Mouse (Mus musculus) kidney, adult 9 months (tissue): ENCODE results near the gene Ppt1.
"Not testable (repeated sequence)": the region's sequence is repeated elsewhere in the genome, so short reads cannot be mapped to it uniquely, and the experiment has no call there.

Source experiments
- DNase-seq: peaks from one replicate; pipeline ENCODE4 v3.0.0; 2022

Gene Ppt1

DNA sequence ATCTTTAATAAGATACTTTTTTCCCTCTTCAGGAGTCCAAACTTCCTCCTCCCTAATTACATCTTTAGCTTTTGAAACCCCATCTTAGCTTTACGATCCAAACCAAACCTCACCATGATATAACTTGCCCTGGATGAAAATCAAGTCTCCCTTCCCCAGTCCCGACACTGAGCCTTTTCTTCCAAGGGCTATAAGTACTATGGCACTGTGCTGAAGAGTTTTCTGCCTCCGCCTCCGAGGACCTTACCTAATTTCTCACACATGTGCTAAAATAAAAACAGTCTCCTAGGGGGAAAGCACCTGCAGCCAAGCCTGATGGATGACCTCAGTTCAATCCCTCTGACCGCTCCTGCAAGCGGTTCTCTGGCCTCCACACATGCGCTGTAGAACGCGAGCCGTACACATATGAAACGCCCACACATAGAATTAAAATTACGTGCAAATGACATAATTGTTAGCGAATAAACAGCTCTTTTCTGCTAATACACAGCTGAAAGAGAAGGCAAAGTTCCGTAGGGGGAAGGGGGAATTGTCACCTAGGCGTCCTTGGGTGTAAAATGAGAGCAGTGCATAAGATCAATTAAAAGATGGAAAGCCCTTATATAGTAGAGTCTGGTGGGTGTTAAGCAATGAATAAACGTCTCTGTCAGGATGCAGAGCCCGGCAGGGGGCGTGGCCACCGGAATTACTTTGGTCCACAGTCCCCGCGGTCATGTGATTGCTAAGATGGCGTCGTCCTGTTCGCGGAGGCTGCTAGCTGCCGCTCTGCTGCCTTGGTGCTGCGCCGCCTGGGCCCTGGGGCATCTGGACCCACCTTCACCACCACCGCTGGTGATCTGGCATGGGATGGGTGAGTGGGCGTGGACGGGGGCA, at the start of gene Ppt1:
Gene Ppt1 (plus strand): TSS at position 713 of the 873 bp plus-strand sequence.
- DNase-seq = peak; percentile 90

DNA sequence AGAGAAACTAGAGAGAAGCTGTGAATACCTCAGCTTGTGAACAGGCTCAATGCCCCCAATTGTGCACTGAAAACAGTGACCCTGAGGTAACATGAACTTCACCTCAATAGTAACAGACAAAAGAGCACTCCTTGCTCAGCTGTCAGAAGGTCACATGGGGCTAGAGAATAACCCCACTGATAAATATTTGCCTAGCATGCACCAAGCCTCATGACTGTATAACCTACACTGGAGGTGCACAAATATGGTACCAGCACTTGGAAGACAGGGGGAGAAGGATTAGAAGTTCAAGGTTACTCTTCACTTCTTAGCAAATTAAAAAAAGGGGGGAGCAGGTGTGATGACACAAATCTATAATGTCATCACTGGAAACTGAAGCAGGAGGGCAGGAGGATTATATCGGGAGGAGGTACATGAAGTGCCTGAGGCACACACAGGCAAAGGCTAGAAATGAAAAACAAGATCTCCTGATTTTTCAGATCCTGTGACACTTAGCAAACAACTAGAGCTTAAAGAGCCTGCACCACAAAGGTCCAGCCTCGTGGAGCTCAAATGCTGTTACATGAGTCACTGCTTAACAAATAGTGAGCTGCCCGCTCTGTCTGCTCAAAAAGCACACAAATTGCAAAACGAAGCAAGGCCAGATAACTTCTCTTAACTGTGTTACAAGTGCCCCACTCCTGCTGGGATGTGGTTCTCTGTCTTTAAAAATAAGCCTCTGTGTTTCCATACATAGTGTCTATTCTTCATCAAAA, 46.5 kb upstream of the Ppt1 start:
- DNase-seq = no peak

DNA sequence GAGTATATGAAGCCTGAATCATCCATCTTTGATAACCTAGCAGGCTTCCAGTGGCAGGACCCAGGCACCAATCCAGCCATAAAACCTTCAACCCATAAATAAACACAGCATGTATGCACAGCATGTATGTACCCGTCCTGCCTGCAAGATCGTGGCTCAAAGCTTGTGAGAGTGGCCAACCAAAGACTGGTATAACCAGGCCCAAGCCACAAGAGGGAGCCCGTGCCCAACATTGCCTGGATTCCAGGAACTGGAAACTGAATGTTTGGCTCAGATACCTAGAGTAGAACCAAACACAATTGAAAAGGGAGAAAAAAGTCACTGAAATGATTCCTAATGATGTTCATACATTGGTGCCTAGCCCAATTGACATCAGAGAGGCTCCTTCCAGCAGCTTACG, 27.9 kb upstream of the Ppt1 start:
- peak; percentile 65 for DNase-seq

DNA sequence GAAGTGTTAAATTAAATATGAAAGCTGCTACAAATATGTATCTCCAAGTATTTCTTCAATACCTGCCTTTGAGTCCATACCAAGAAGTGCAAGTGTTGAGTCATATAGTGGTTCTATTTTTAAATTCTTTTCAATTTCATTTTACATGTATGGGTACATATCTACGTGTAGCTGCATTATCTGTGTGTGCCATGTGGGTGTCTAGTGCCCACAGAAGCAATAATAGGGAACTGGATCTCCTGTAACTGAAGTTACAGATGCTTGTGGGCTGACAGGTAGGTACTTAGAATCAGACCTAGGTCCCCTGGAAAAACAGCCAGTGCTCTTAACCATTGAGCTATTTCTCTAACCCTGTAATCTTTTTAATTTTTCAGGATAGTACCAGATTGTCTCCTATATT, 24.9 kb upstream of the Ppt1 start:
- no peak for DNase-seq

DNA sequence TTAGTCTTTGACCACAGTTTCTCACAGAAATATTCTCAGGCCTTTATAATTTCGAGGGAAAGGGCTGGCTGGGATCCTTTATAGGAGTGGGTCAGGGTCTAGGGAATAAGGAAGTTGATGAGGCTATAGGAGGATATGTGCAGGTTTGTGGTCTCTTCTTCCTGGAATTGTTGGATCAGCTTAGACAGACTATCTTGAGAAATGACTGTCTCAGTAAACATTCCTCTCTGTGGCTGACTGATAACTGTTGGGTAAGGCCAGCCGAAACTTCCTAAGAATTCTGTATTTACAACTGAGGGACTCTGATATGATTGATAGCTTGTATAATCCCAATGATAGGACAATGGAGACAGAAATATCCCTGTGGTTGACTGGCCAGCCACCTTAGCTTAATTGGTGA, 24.2 kb upstream of the Ppt1 start:
- no peak for DNase-seq

DNA sequence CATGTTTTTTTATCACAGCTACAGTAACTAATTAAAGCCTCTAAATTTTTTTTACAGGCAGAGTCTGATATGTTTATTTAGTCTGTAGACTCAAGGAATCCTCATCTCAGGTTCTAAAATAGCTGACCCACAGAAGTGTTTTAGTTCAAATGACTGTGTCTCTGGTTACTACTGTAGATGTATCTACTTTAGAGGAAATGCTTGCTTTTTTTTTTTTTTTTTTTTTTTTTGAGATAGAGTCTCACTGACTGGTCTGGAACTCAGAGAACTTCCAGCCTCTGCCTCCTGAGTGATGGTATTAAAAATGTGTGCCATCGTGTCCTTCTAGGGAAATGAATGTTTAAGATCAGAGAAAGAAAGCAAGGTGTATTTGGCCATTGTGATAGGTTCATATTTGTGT, 19.8 kb upstream of the Ppt1 start:
- DNase-seq = no peak

DNA sequence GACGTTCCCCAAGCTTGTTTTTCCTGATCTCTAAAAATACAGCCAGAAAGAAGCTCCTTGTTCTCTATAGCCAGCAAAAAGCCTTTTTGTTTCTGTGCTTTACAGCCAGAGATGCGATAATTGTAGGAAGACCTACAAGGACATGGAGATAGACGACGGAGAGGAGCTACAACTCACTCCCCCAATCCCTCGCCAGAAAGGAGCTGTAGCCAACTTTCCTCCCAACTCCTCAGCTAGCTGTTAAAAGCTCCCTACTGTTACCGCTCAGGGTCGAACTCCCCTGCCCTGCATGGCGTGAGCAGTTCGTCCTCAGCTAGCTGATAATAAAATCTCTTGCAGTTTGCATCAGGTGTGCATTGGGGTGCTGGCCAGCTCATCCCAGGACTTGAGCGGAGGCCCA, 15.1 kb upstream of the Ppt1 start:
- not testable (repeated sequence) for DNase-seq

DNA sequence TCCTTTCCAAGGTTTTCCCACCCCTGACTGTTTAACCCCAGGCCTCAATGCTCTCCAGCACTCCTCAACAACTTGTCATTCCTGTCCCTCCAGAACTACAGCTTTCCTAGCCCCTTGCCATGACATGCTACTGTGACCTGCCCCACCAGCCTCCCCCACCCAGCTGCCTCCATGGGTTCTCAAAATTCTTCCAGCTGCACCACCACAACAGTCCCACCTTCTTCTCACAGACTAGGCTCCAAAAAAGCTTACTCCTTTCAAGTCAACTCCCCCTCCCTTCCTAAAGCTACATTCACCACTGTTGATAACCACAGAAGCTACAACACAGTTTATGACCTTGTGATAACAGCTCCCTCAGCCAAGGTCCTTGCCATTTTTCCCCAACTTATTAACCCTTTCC, 8.4 kb upstream of the Ppt1 start:
- DNase-seq = no peak

DNA sequence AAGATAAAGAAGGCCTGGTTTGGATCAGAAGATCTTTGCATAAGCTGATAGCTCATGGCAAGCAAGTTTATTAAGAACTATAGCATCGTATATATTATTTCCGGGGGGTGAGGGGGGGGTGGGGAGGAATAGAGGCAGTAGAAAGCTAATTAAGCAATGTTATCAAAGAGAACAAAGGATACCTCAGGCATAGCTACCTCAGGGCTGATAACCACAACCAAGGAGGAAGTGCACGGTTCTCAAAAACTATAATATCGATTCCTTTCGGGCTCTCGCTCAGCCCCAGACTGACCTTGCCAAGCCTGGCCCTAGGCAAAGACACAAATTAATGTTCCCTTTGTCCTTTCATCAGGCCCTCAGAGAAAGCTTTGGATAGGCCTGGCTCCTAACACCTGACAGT, 6.7 kb upstream of the Ppt1 start:
- DNase-seq = no peak

DNA sequence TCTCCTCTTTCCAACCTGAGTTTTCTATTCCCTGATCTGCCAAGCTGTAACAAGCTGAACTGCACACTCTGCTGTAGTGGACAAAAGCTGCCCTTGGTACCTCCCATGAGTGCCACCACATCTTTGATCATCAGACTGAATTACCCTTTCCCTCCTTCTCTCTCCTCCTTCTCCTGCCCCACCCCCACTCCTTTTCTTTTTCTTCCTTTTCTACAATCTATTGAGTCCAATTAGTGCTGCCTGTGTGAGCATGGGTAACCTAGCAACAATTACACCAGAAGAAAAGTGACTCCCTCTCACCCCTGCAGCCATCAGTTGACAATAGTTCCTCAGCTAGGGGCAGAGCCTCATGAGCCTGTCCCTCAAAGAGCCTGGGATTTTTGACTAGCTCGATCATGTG, 4.2 kb upstream of the Ppt1 start:
- no peak for DNase-seq

DNA sequence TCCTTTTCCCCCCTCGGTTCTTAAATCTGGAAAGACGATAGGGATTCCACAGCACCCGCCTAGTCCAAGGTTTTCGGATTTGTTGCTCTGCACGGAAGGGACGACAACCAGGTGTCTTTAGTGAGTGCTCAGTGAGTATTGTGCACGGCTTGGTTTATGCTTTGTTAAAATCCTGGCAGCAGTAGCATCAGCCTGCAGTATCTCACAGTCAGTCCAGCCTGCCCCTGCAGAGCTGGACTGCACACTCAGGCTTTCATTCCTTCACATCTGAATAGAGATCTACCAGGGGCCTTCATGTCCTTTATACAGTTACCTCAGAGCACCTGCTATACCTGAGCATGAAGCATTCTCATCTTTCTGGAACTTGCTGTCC, 347 bp downstream of the Ppt1 start:
- no peak for DNase-seq

DNA sequence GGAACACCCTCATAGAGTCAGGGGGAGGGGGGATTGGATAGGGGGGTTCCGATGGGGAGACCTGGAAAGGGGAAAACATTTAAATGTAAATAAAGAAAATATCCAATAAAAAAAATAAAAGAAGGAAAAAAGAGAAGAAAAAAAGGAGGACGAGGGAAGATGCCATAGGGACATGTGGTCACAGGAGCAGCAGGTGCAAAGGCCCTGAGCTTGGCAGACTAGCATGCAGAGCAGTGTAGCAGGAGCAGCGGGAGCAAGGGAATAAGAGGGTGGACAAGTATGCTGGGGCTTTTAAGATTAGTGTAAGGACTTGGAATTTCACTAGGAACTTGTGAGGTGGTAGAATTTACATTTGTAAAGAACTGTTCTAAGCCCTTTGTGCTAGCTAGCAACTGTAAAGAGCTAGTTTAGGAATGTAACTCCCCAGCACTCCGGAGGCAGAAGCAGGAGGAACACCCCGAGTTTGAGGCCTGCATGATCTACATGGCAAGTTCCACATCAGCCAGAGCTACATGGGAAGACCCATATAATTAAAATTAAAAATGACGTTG, 1.2 kb downstream of the Ppt1 start:
- no peak for DNase-seq

DNA sequence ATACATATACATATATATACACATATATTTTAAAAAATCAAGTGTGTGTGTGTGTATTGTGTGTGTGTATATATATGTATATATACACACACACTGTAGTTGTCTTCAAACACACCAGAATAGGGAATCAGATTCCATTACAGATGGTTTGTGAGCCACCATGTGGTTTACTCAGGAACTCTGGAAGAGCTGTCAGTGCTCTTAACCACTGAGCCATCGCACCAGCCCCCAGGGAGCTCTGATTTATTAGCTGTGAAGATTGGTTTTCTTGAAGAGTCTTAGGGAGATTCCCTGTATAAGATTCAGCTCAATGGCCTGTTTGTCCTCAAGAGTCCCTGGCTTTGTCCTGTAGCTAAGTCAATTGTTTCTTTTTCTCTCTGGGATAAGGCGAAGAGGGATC, 2.0 kb downstream of the Ppt1 start:
- DNase-seq = no peak

DNA sequence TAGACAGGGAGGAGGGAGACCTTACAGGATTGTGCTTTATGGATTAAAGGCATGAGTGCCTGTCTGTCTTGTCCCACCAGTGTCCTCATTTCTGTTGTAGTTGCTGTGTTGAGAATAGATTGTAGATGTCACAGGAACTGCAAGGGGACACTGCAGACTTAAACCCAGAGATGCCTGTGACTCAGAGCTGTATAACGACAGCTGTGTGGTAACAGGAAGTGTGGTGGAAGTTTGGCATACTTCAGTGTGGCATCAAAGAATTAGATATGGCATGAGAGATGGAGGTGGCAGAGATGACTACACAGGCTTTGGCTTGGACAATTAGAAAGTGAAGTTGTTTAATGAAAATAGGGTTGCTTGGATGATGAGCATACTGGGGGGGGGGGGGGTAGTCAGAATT, 2.4 kb downstream of the Ppt1 start:
- DNase-seq = no peak

DNA sequence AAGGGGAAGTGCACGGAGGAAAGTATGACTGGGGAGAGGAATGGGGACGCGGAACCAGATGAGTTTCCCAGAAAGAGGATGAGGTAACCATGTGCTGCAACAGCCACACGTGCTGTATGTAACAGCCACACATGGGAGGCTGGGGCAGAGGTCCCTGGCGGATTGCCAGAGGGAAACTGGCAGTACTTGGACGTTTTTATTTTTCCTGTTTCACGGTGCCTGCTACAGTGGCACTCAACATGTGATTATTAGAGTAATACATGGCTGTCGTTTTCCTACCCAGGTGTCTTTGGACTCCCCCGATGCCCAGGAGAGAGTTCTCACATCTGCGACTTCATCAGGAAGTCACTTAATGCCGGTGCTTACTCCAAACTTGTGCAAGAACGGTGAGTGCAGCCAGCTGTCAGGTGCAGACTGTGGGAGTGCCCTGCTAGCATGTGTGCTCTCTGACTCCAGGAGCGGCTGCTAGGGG, 12.1 kb downstream of the Ppt1 start:
- peak; percentile 22 for DNase-seq

DNA sequence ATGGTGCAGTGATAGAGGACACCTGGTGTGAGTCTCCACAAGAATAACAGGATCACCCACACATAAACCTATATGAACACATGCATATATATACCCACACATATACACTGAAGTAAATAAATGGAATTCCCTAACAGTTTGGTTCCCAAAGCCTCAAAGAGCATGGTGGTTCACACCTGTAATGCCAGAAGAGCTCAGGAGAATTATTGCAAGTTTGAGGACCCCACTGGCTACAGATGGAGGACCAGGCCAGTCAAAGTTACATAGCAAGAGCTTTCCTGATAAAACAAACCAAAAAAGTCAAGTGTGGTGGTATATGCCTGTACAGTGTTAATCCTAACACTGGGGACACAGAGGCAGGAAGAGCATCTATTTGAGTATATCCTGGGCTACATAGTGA, 15.5 kb downstream of the Ppt1 start:
- DNase-seq = no peak

DNA sequence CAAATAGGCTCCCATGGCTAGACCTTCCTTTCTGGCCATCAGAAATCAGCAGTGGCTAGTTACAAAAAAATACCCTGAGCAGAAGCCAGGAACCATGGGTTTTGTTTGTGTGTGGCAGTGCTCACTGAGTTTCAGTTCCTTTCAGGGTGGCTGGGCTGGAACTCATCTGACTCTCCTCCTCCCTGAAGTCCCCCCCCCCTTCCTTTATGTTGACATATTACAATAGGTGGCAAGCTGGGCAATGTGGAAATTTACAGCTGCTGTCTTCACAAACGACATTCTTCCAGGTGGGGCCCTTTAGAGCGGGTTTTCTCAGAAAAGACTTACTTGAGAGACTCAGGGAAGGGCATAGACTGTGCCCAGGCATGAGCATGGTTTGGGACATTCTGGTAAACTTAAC, 17.6 kb downstream of the Ppt1 start:
- DNase-seq = peak; percentile 14

DNA sequence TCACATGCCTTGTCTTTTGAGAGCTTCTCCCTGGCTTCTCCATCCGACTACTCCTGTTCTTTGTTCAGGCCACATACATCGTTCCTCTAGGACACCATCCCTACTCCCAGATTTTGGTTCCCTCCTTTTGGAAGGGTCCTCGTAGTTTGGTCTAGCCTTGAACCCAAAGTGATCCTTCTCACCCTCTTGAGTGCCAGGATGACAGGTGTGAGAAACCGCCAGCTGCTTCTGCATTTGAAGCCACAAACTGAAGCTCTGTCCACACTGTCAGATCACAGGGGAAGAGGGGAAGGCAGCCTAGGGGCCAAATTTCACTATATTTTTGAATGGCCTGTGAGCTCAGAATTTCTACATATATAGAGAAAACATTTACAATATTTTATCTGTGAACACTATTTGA, 18.7 kb downstream of the Ppt1 start:
- DNase-seq = no peak

DNA sequence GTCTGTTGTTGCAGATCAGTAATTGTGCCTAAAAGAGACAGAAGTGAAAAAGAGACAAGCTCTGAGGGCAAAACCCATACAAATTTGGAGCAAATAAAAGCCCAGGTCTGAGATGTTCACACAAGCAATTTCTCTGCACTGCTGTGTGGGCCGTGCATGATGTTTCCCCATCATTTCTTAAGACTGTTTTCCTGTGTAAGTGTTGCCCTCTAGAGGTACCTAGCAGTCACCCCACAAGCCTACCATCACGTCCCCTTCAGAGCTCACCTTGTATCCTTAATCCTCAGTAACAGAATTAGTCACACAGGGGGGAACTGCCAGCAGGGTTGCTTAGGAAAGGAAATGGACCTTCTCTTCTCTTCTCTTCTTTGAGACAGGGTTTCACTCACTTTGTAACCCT, 21.9 kb downstream of the Ppt1 start:
- DNase-seq = no peak

DNA sequence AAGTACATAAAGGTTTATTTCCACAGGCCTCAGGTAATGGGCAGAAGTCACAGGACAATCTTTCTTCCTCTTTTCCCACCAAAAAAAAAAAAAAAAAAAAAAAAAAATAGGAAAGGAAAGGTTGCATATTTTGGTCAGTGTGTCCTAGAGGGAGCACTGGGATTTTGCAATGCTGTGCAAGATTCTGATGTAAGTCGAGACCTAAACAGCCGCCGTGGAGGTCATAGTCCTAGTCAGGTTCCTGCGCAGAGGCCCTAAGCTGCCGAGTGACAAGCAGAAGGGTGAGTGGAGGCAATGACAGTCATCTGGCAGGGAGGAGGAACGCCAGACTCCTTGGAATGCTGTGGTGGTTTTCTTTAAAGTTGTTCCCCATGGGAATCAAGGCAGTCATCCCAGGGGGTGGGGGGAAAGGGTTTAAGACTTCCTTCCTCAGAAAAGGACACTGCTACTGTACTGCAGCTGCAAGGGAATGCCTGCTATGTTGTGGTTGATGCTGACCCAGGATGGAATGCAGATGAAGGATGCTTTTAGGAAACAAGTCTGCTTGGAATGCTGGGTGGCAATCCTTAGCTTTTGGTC, 23.1 kb downstream of the Ppt1 start:
- DNase-seq = peak; percentile 38

DNA sequence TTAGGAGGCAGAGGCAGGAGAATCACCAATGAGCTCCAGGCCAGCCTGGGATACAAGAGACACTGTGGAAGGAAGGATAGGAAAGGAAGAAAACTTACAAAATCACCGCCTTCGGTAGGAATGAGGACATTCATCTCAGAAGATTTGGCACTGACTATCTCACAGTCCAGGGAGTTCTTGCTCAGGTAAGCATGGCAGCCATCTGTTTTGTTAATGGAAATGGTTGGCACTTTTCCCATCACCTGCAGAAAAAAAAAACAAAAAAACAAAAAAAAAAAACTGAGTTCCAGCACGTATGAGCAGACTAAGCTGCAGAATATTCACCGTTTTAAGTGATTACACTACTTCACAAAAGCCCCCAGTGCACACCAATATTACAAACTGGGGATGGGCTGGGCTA, 25.8 kb downstream of the Ppt1 start:
- no peak for DNase-seq

DNA sequence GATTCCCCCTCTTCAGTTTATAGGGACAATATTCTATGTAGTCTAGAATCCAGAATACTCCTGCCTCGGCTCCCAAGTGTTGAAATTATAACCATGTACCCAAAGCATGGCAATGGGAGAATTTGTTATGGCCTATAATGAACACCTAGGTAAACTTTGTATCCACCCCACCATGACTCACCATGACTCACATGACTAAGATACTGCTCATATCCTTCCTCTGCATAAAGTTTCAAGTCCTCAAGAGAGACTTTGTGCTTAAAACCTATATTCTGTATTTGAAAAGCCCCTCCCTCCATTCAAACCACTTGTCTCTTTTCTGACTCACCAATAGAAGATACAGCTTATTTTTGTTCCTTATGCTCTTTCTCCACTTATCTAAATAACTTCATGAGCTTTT, 32.0 kb downstream of the Ppt1 start:
- DNase-seq = no peak

DNA sequence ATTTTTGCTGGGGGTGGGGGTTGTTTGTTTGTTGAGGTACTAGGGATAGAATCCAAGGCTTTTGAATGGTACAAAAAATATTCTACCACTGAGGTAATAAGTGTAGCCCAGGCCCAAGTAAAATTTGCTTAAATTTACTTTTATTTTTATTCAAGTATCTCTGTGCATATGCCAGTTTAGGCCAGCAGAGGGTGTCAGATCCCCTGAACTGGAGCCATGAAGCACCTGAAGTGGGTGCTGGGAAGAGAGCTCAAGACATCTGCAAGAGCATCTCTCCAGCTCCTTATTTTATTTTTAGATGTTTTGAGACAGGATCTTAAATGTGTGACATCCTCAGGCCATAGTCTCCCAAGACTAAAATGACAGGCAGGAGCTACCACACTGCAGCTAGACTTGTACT, 34.0 kb downstream of the Ppt1 start:
- DNase-seq = peak; percentile 48

DNA sequence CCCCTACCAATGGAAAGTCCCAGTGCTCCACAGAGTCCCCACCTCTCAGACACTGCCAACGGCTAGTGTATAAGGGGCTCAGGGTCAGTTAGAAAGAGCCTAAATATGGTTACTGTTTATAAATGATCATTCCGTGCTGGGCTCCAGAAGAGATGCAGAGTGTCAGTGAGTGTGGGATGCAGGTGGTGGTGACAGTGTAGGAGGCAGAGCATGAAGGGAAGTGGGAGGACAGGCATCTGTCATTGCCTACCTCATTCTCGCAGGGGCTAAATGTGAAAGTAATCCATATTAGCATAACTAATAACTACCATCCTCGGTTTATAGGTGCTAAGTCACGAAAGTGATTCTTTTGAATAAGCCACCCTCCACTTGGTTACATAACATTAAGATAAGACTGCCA, 34.7 kb downstream of the Ppt1 start:
- no peak for DNase-seq
